Mouse (Mus musculus) hindbrain, embryonic 11.5 days (tissue): ENCODE measurements around the gene Gm10153. TPM values are rescaled to one million over a fixed set of nuclear protein-coding genes. Genes with fewer than 3 reads are reported as not detected.
A peak's percentile ranks its signal among the peaks of the same experiment; 100 is the strongest.
"Not testable (repeated sequence)": the region's sequence is repeated elsewhere in the genome, so short reads cannot be mapped to it uniquely, and the experiment has no call there.

Experiments
- ATAC-seq: fragments of 200-750 bp; cut with Nextera tagmentation; 2 replicates; pipeline ENCODE4 v1.8.0; 2017; ENCODE audit warnings: mild to moderate bottlenecking, moderate TSS enrichment, moderate library complexity; ENCODE audit not compliant: low FRiP score
- DNase-seq: peaks from one replicate; pipeline ENCODE4 v3.0.0-alpha.2; 2015; ENCODE audit warnings: low spot score
- H3K27ac ChIP-seq: fragments of 300-500 bp; sonication (generic); 2 replicates; pipeline ENCODE4 v1.5.1; 2014; ENCODE audit warnings: mild to moderate bottlenecking, low read depth, low read length
- H3K27me3 ChIP-seq: fragments of 300-500 bp; sonication (generic); 2 replicates; pipeline ENCODE4 v1.6.1; 2014; ENCODE audit warnings: mild to moderate bottlenecking, low read length, moderate library complexity, mixed read lengths; ENCODE audit not compliant: control insufficient read depth, insufficient read depth
- H3K36me3 ChIP-seq: fragments of 300-500 bp; sonication (generic); 2 replicates; pipeline ENCODE4 v1.6.1; 2014; ENCODE audit warnings: mild to moderate bottlenecking, low read length, moderate library complexity, mixed read lengths; ENCODE audit not compliant: control insufficient read depth, insufficient read depth
- H3K4me1 ChIP-seq: fragments of 300-500 bp; sonication (generic); replicated peaks from 2 replicates; pipeline ENCODE4 v1.6.1; 2014; ENCODE audit warnings: low read length, mixed read lengths; ENCODE audit not compliant: control insufficient read depth, insufficient read depth
- H3K4me2 ChIP-seq: fragments of 300-500 bp; sonication (generic); replicated peaks from 2 replicates; pipeline ENCODE4 v1.6.1; 2014; ENCODE audit warnings: mild to moderate bottlenecking, low read depth, low read length
- H3K4me3 ChIP-seq: fragments of 300-500 bp; sonication (generic); 2 replicates; pipeline ENCODE4 v1.5.1; 2014; ENCODE audit warnings: low read depth, low read length
- H3K9ac ChIP-seq: fragments of 300-500 bp; sonication (generic); 2 replicates; pipeline ENCODE4 v1.6.1; 2014; ENCODE audit warnings: low read depth, low read length
- H3K9me3 ChIP-seq: fragments of 300-500 bp; sonication (generic); 2 replicates; pipeline ENCODE4 v1.6.1; 2016; ENCODE audit warnings: low read length; ENCODE audit not compliant: control insufficient read depth
- WGBS: fragments of 180-500 bp; shearing (Covaris S2); extraction: QIAGEN DNeasy Blood & Tissue Kit; methylation state at CpG from one replicate; pipeline ENCODE4 v1.1.7; 2014; 5-methylcytosine and 5-hydroxymethylcytosine counted together
- polyA plus RNA-seq: library from polyadenylated mRNA; unstranded; fragments of >200 nt; fragmentation: Nextera tagmentation; extraction: Ambion mirVana; gene quantifications from 2 replicates; pipeline ENCODE4 v1.2.1, GENCODE M21; 2014

The Gm10153 gene
- polyA plus RNA-seq, 1 experiment from 2014 or later, result not detected

GRCm38 (mm10) chr7:142198748-142199147 is 8.6 kb upstream of the Gm10153 start:
- Histone ChIP-seq H3K36me3 (no peaks in the 10 kb centered on the region), H3K4me2 (no peak overlapping the region), H3K27ac (no peak overlapping the region), H3K4me1 (no peaks in the 10 kb centered on the region), H3K9me3 (no peaks in the 10 kb centered on the region), H3K27me3 (no peaks in the 10 kb centered on the region; the same call in 1 of the 2 replicates), H3K9ac (no peak overlapping the region), H3K4me3 (no peak overlapping the region)
- ATAC-seq, result no peak
- DNase-seq, result no peak
- 83% methylated on average over 2 of the region's 2 CpGs for WGBS

- Histone ChIP-seq H3K9ac (no peak overlapping the region), H3K4me1 (no peaks in the 10 kb centered on the region), H3K27ac (no peak overlapping the region), H3K27me3 (no peaks in the 10 kb centered on the region), H3K4me3 (no peak overlapping the region), H3K9me3 (no peaks in the 10 kb centered on the region), H3K36me3 (no peaks in the 10 kb centered on the region), H3K4me2 (no peak overlapping the region)
- no peak for ATAC-seq
- no peak for DNase-seq
- 80% methylated on average over 2 of the region's 2 CpGs for WGBS
Observed at GRCm38 (mm10) chr7:142188156-142188555, 2.0 kb downstream of the Gm10153 start.

- Histone ChIP-seq H3K9ac (no peak overlapping the region), H3K27me3 (no peaks in the 10 kb centered on the region), H3K9me3 (no peaks in the 10 kb centered on the region), H3K4me1 (no peaks in the 10 kb centered on the region), H3K4me3 (no peak overlapping the region), H3K36me3 (no peaks in the 10 kb centered on the region), H3K27ac (no peak overlapping the region), H3K4me2 (no peak overlapping the region)
- WGBS, result 67% methylated on average over 1 of the region's 1 CpGs
- DNase-seq (no peak), ATAC-seq (no peak)
Observed at GRCm38 (mm10) chr7:142181021-142181420, 9.2 kb downstream of the Gm10153 start.

GRCm38 (mm10) chr7:142178685-142179084 is 11.5 kb downstream of the Gm10153 start:
- Histone ChIP-seq H3K27me3 (no peaks in the 10 kb centered on the region), H3K4me3 (no peak overlapping the region), H3K9ac (no peak overlapping the region), H3K27ac (no peak overlapping the region), H3K36me3 (no peaks in the 10 kb centered on the region), H3K9me3 (no peaks in the 10 kb centered on the region), H3K4me1 (no peaks in the 10 kb centered on the region), H3K4me2 (no peak overlapping the region)
- no peak for DNase-seq
- 90% methylated on average over 1 of the region's 1 CpGs for WGBS
- no peak for ATAC-seq

GRCm38 (mm10) chr7:142175905-142176304 is 14.3 kb downstream of the Gm10153 start, which contains the start of gene Krtap5-2:
Gene Krtap5-2 (minus strand): TSS chr7:142176005.
- not testable (repeated sequence) for H3K4me1 ChIP-seq, H3K9me3 ChIP-seq, H3K27me3 ChIP-seq, ATAC-seq, H3K4me3 ChIP-seq, DNase-seq, H3K27ac ChIP-seq, H3K36me3 ChIP-seq, H3K4me2 ChIP-seq, H3K9ac ChIP-seq

- H3K9ac ChIP-seq, result no peak overlapping the region
- no peaks in the 10 kb centered on the region for H3K27me3 ChIP-seq
- no peaks in the 10 kb centered on the region for H3K9me3 ChIP-seq
- DNase-seq (peak; percentile 64), ATAC-seq (no peak)
- WGBS, result 50% methylated on average over 3 of the region's 3 CpGs
- no peaks in the 10 kb centered on the region for H3K36me3 ChIP-seq
- H3K4me3 ChIP-seq, result no peak overlapping the region
- no peak overlapping the region for H3K27ac ChIP-seq
- H3K4me2 ChIP-seq, result no peak overlapping the region
- H3K4me1 ChIP-seq, result no peaks in the 10 kb centered on the region
Observed at GRCm38 (mm10) chr7:142169836-142170235, 20.4 kb downstream of the Gm10153 start.

- not testable (repeated sequence) for H3K9ac ChIP-seq, H3K4me1 ChIP-seq, H3K27me3 ChIP-seq, H3K4me3 ChIP-seq, H3K9me3 ChIP-seq, H3K27ac ChIP-seq, H3K4me2 ChIP-seq, ATAC-seq, H3K36me3 ChIP-seq, DNase-seq
Observed at GRCm38 (mm10) chr7:142165639-142166038, 24.6 kb downstream of the Gm10153 start, which contains the start of gene Gm4553. Gene Gm4553 (minus strand): TSS chr7:142165739.

GRCm38 (mm10) chr7:142159366-142159765 is 30.8 kb downstream of the Gm10153 start:
- no peak overlapping the region for H3K27ac ChIP-seq
- WGBS, result 92% methylated on average over 3 of the region's 3 CpGs

GRCm38 (mm10) chr7:142157013-142157412 is 33.2 kb downstream of the Gm10153 start, which contains the start of gene Gm29735:
Gene Gm29735 (minus strand): TSS chr7:142157113.
- H3K36me3 ChIP-seq, H3K4me1 ChIP-seq, H3K4me3 ChIP-seq, H3K9me3 ChIP-seq, H3K9ac ChIP-seq, H3K27me3 ChIP-seq, H3K27ac ChIP-seq, ATAC-seq, DNase-seq, H3K4me2 ChIP-seq: not testable (repeated sequence)
- 61% methylated on average over 2 of the region's 2 CpGs for WGBS

More at GRCm38 (mm10) chr7:142159366-142159765, 30.8 kb downstream of the Gm10153 start:
- ATAC-seq, result no peak
- Histone ChIP-seq H3K4me3 (no peak overlapping the region), H3K9ac (no peak overlapping the region), H3K4me1 (no peaks in the 10 kb centered on the region), H3K9me3 (no peaks in the 10 kb centered on the region), H3K27me3 (no peaks in the 10 kb centered on the region), H3K4me2 (no peak overlapping the region), H3K36me3 (no peaks in the 10 kb centered on the region)
- no peak for DNase-seq
